Mouse (Mus musculus) small intestine, adult 2 months (tissue): Measurements from ENCODE around the gene Fads2. TPM values are rescaled to one million over a fixed set of nuclear protein-coding genes. Genes with fewer than 3 reads are reported as not detected.

ENCODE experiments used
- H3K27ac ChIP-seq: fragments of 200-500 bp; 2 replicates; pipeline ENCODE4 v1.5.1; 2012; ENCODE audit warnings: low read depth, low read length, control low read depth, inconsistent platforms; ENCODE audit not compliant: insufficient read depth
- H3K27me3 ChIP-seq: fragments of 200-500 bp; 2 replicates; pipeline ENCODE4 v1.6.1; 2012; ENCODE audit warnings: mild to moderate bottlenecking, moderate library complexity, low read length, inconsistent platforms; ENCODE audit not compliant: control insufficient read depth, insufficient read depth
- H3K36me3 ChIP-seq: fragments of 200-500 bp; 2 replicates; pipeline ENCODE4 v1.6.1; 2012; ENCODE audit warnings: mild to moderate bottlenecking, low read length, control low read depth, inconsistent platforms; ENCODE audit not compliant: control insufficient read depth, insufficient read depth
- H3K4me1 ChIP-seq: fragments of 200-500 bp; 2 replicates; pipeline ENCODE4 v1.6.1; 2012; ENCODE audit warnings: low read length, inconsistent platforms, mixed read lengths; ENCODE audit not compliant: control insufficient read depth, insufficient read depth, insufficient read length
- H3K4me3 ChIP-seq: fragments of 200-500 bp; 2 replicates; pipeline ENCODE4 v1.5.1; 2012; ENCODE audit warnings: low read depth, mild to moderate bottlenecking, control low read depth, inconsistent platforms, low read length, moderate library complexity
- CTCF ChIP-seq: fragments of 200-500 bp; IDR thresholded peaks from 2 replicates; pipeline ENCODE4 v1.5.1; 2012; ENCODE audit warnings: low read depth, mild to moderate bottlenecking, control low read depth, inconsistent platforms, low read length, moderate library complexity, mixed read lengths; ENCODE audit not compliant: insufficient replicate concordance, insufficient read length; ENCODE audit errors: extremely low read depth
- POLR2A ChIP-seq: fragments of 200-500 bp; IDR thresholded peaks from 2 replicates; pipeline ENCODE4 v1.6.1; 2012; ENCODE audit warnings: low read depth, mild to moderate bottlenecking, control low read depth, inconsistent platforms, low read length, moderate library complexity
- WGBS: fragments of 180-500 bp; shearing (Covaris S2); methylation state at CpG from one replicate; pipeline ENCODE4 v1.1.7; 2018; 5-methylcytosine and 5-hydroxymethylcytosine counted together
- polyA plus RNA-seq: library from polyadenylated mRNA; depleted of rRNA; stranded (reverse); fragments of >200 nt; gene quantifications from 2 replicates; pipeline ENCODE4 v1.2.3, GENCODE M21; 2012; rRNA removed

Gene Fads2
- polyA plus RNA-seq, 1 experiment = 44.9 TPM

GRCm38 (mm10) chr19:10018527-10018818 is 83.1 kb downstream of the Fads2 start:
- no peak for TF ChIP-seq CTCF
- no peak for TF ChIP-seq POLR2A
- no peaks in the 10 kb centered on the region for H3K27me3 ChIP-seq
- peaks cover 16% of the 10 kb centered on the region for H3K4me1 ChIP-seq
- WGBS = 1% methylated on average over 3 of the region's 3 CpGs
- H3K36me3 ChIP-seq = no peaks in the 10 kb centered on the region
- H3K27ac ChIP-seq = no peak overlapping the region
- H3K4me3 ChIP-seq = peak overlapping the region; percentile 62

- Histone ChIP-seq H3K27ac (no peak overlapping the region), H3K27me3 (no peaks in the 10 kb centered on the region), H3K4me3 (peak overlapping the region; percentile 62), H3K4me1 (peaks cover 16% of the 10 kb centered on the region), H3K36me3 (no peaks in the 10 kb centered on the region)
- TF ChIP-seq CTCF (no peak), POLR2A (no peak)
- 9% methylated on average over 44 of the region's 44 CpGs for WGBS
Measured at GRCm38 (mm10) chr19:10017637-10018526, 83.7 kb downstream of the Fads2 start.

GRCm38 (mm10) chr19:10016151-10016550 is 85.4 kb downstream of the Fads2 start:
- H3K36me3 ChIP-seq = no peaks in the 10 kb centered on the region
- H3K4me3 ChIP-seq = no peak overlapping the region
- 92% methylated on average over 4 of the region's 4 CpGs for WGBS
- no peak overlapping the region for H3K27ac ChIP-seq
- peaks cover 16% of the 10 kb centered on the region for H3K4me1 ChIP-seq
- no peaks in the 10 kb centered on the region for H3K27me3 ChIP-seq
- TF ChIP-seq CTCF (no peak), POLR2A (no peak)

DNA sequence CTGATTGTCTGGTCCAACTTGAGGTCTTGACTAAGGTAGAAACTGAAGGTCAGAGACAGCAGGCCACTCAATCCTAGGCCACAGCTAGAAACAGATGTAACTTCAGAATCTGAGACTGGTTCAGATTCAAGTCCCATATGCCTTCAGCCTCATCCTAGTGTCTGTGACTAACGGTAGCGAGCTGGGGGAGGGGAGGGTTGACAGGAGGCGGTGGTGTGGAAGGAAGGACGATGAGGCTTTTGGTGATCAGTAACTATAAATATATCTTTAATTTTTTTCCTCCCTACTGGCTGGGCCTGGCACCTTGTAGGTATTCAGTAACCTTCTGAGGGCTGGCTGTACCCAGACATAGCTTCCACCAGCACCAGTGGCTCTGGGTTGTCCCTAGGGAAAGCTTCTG is 86.1 kb downstream of the Fads2 start:
- H3K27me3 ChIP-seq = no peaks in the 10 kb centered on the region
- H3K36me3 ChIP-seq = no peaks in the 10 kb centered on the region
- peaks cover 16% of the 10 kb centered on the region for H3K4me1 ChIP-seq
- H3K27ac ChIP-seq = no peak overlapping the region
- WGBS = 85% methylated on average over 4 of the region's 4 CpGs
- H3K4me3 ChIP-seq = no peak overlapping the region
- TF ChIP-seq CTCF = no peak
- TF ChIP-seq POLR2A = no peak

- Histone ChIP-seq H3K27me3 (no peaks in the 10 kb centered on the region), H3K27ac (no peak overlapping the region), H3K4me3 (no peak overlapping the region), H3K4me1 (peaks cover 16% of the 10 kb centered on the region), H3K36me3 (no peaks in the 10 kb centered on the region)
- WGBS = 37% methylated on average over 13 of the region's 13 CpGs
- no peak for TF ChIP-seq CTCF
- no peak for TF ChIP-seq POLR2A
Measured at GRCm38 (mm10) chr19:10014824-10015223, 86.7 kb downstream of the Fads2 start.

DNA sequence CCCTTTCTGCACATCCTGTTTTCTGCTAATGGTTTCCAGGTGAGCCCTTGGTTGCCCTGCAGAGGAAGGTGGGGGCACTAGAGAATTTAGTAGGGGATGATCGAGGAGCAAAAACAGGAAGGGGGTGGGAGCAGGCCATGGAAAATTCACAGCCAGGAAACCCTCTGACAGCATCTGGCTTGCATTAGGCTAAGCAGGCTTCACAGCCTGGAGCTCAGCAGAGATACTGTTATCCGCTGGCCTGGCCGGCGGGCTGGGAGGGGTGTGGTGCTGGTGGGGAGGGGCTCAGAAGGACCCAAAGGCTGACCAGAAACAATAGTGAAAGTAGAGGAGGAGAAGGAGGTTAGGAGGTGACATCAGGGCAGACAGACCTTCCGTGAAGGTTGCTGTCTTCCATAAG is 87.6 kb downstream of the Fads2 start:
- WGBS = 72% methylated on average over 5 of the region's 5 CpGs
- TF ChIP-seq CTCF (no peak), POLR2A (no peak)
- H3K4me3 ChIP-seq = no peak overlapping the region
- no peaks in the 10 kb centered on the region for H3K27me3 ChIP-seq
- H3K4me1 ChIP-seq = peaks cover 16% of the 10 kb centered on the region
- no peaks in the 10 kb centered on the region for H3K36me3 ChIP-seq
- H3K27ac ChIP-seq = no peak overlapping the region

- Histone ChIP-seq H3K27ac (0 out of 2 replicates have a peak overlapping the region, but pooled peaks have one; percentile 3), H3K4me3 (no peak overlapping the region), H3K4me1 (peaks cover 14% of the 10 kb centered on the region), H3K27me3 (no peaks in the 10 kb centered on the region), H3K36me3 (no peaks in the 10 kb centered on the region)
- no peak for TF ChIP-seq CTCF
- no peak for TF ChIP-seq POLR2A
- WGBS = 86% methylated on average over 3 of the region's 3 CpGs
Measured at GRCm38 (mm10) chr19:10013348-10013747, 88.2 kb downstream of the Fads2 start.

DNA sequence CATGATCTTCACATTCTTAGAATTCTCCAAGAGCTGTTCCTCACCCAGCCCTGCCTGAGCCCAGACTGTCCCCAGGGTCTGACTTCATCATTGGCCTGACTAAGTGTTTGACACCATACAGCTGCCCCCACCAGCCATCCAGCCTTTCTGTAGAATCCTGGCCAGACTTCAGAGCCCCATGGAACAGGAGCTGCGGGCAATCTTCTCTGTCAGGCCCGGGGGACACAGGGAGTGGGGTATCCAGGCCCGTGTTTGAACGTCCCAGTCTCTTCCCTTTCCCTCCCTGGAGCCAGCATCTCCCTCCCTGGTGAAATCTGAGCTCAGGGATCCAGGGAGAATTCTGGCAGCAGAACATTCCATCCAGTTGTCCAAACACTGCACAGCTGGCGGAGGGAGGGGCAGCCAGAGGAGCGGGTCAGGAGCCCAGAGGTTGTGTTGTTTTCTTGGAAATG is 88.7 kb downstream of the Fads2 start:
- Histone ChIP-seq H3K36me3 (no peaks in the 10 kb centered on the region), H3K27ac (0 out of 2 replicates have a peak overlapping the region, but pooled peaks have one; percentile 17), H3K4me3 (no peak overlapping the region), H3K4me1 (peaks cover 12% of the 10 kb centered on the region), H3K27me3 (no peaks in the 10 kb centered on the region)
- TF ChIP-seq CTCF (no peak), POLR2A (no peak)
- WGBS = 57% methylated on average over 6 of the region's 6 CpGs

Other genes starting within 250 kb of the Fads2 start
- gene Incenp, start 202.2 kb downstream of the Fads2 start, polyA plus RNA-seq = 7.7 and 20.4 TPM in 2 replicates
- gene Fth1, start 121.1 kb downstream of the Fads2 start, polyA plus RNA-seq = 9,432 and 18,582 TPM in 2 replicates
- gene Best1, start 100.1 kb downstream of the Fads2 start, polyA plus RNA-seq = 0.09 and 0.18 TPM in 2 replicates
- 4.1 and 4.3 TPM in 2 replicates for gene Rab3il1, start 100.1 kb downstream of the Fads2 start, polyA plus RNA-seq
- gene Fads3, start 60.2 kb downstream of the Fads2 start, polyA plus RNA-seq = 7.6 and 18.9 TPM in 2 replicates
- gene Fads1, start 81.1 kb upstream of the Fads2 start, polyA plus RNA-seq = 8.5 and 11.6 TPM in 2 replicates
- gene Tmem258, start 102.3 kb upstream of the Fads2 start, polyA plus RNA-seq = 41.1 and 67.1 TPM in 2 replicates
- gene Fen1, start 102.4 kb upstream of the Fads2 start, polyA plus RNA-seq = 8.3 and 13.1 TPM in 2 replicates
- 58.3 and 65.5 TPM in 2 replicates for gene Myrf, start 139.0 kb upstream of the Fads2 start, polyA plus RNA-seq
- 5.6 and 8.7 TPM in 2 replicates for gene Dagla, start 203.1 kb upstream of the Fads2 start, polyA plus RNA-seq